Mouse (Mus musculus): ENCODE results near the gene Itgb5.

DNA sequence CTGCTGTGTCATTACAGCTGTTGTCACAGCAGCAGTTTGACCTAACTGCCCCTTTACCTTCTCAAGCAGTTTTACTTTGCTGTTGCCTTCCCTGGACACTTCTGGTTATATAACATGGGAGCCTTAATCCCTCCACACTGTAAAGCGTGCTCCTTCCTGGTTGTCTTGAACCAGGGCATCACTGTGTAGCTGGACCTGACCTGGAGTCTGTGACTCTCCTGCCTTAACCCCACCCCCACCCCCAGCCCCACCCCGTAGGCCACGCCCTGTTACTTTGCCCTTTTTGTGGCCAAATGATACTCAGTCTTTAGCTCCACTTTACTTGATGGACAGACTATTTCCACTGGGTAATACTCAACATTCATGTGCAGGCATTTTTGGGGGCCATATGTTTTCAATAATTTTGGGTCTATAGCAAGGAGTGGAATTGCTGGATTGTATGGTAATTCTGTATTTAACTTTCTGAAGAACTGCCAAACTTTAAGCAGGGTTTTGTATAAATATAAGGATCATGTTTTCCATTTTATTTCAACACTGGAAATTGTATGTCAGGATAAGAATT is 40.8 kb downstream of the Itgb5 start:
- TF ChIP-seq CTCF (IDR thresholded peaks at IDR 0.05; ENCODE audit: low read depth) (no peak), EP300 (IDR thresholded peaks at IDR 0.05; ENCODE audit: low read depth) (no peak)

All from liver, embryonic 14.5 days (tissue).